Mouse (Mus musculus): Measurements from ENCODE around the gene Slc22a5.

Slc22a5 gene

DNA sequence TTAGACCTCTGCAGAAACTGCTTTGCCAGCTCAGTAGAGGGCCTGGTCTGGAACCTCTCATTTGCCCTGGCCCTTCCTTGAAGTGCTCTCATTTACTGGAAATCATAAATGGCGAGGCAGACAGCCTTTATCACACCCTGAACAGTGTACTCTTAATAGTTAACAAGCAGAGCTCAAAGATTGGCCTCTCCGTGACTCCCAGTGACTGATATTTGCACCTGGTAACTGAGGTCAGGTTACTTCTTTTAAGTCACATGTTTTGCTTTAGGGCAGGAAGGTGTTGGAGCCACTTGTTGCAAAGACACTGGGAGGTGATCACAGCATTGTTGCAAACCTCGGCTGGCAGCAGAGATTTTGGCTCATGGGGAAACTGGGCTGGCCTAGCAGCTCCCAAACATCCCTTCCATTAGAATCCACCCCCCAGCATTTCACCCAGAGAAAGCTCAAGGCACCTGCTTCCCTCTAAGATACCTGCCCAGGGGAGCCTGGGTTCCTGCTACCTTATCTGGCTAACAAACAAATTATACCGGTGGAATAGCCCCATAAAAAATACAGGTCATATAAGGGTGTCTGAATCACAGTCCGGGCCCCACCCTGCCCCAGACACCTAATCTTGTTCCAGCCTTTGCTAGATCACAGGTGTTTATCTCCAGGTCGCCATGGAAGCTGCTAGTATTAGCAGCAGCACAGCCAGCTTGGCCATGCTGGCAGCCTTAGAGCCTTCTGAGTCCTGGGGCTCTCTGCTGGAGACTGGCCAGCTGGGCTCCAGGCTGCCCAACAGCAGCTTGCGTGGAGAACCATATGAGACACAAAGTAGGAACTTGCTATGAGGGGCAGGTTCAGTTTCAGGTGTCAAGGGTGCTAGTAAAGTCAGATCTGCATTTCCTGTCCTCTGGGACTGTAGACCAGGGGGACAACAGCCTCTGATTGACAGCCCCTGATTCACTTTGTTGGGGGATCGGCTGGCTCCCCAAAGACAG is 51.5 kb downstream of the Slc22a5 start:
- no peak for DNase-seq

DNA sequence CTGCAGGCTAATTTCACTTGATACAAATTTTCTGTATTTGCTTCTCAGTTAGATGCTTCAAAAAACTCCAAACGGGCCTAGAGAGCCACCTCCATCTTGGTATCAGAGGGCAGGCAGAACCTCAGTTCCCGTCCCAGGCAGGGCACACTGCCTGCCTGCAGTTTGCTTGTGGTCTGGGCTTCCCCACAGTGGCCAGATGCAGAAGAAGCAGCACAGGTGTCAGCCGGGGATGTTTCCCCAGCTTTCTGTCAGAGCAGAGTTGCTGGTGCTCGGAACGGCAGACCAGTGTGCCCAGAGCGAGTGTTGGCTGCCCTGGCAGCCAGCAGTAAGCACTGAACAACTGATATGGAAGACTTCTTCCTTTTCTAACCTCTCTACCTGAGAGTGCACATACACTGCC is 52.3 kb downstream of the Slc22a5 start:
- no peak for DNase-seq

GRCm38 (mm10) chr11:53837731-53838130 is 53.7 kb downstream of the Slc22a5 start:
- DNase-seq, result no peak

GRCm38 (mm10) chr11:53835379-53836010 is 56.0 kb downstream of the Slc22a5 start:
- DNase-seq, result no peak

- DNase-seq, result no peak
Observed at GRCm38 (mm10) chr11:53825409-53825808, 66.1 kb downstream of the Slc22a5 start.

- no peak for DNase-seq
Observed at GRCm38 (mm10) chr11:53821945-53822338, 69.5 kb downstream of the Slc22a5 start.

DNA sequence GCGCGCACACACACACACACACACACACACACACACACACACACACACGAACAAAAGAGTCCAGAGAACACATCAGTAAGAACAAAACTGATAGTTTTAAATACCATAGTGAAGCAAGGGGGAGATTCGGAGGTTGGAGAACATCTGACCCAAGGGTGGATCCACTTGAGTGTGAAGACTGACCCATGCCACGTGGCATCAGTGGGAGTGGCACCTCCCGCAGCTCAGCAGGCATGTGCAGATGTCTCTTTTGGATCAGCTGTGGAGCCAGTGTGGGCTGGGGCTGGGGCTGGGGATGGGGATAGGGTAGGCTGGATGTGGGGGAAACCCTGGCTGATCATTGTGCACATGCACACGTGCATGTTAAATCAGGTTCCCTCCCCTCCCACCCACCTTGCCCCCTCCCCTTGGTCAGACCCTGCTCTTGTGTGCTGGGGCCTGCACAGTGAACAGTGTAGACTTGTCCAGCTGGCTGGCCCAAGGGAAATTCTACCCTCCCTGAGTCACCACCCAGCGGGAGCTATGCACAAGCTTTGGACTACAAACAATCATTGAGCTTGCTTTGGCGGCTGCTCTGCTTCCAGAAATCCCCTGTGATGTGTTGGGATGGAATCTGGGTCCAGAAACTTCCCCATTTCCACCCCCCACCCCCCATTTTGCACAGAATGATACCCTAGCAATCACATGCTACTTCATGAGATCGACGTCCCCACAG is 70.1 kb downstream of the Slc22a5 start:
- no peak for DNase-seq

GRCm38 (mm10) chr11:53820516-53821170 is 70.8 kb downstream of the Slc22a5 start:
- DNase-seq, result no peak

- DNase-seq, result no peak
Observed at GRCm38 (mm10) chr11:53819511-53819910, 71.9 kb downstream of the Slc22a5 start.

GRCm38 (mm10) chr11:53818794-53819193 is 72.7 kb downstream of the Slc22a5 start:
- DNase-seq, result no peak

- peak; percentile 45 to 55 for DNase-seq
Observed at GRCm38 (mm10) chr11:53816841-53817375, 74.6 kb downstream of the Slc22a5 start.

GRCm38 (mm10) chr11:53814810-53815209 is 76.7 kb downstream of the Slc22a5 start:
- no peak for DNase-seq
